Mouse (Mus musculus): ENCODE data around the gene Ptges3. TPM values are rescaled to one million over a fixed set of nuclear protein-coding genes. Genes with fewer than 3 reads are reported as not detected.

Gene Ptges3
- polyA plus RNA-seq, 1 experiment from 2014 or later = 217 TPM

DNA sequence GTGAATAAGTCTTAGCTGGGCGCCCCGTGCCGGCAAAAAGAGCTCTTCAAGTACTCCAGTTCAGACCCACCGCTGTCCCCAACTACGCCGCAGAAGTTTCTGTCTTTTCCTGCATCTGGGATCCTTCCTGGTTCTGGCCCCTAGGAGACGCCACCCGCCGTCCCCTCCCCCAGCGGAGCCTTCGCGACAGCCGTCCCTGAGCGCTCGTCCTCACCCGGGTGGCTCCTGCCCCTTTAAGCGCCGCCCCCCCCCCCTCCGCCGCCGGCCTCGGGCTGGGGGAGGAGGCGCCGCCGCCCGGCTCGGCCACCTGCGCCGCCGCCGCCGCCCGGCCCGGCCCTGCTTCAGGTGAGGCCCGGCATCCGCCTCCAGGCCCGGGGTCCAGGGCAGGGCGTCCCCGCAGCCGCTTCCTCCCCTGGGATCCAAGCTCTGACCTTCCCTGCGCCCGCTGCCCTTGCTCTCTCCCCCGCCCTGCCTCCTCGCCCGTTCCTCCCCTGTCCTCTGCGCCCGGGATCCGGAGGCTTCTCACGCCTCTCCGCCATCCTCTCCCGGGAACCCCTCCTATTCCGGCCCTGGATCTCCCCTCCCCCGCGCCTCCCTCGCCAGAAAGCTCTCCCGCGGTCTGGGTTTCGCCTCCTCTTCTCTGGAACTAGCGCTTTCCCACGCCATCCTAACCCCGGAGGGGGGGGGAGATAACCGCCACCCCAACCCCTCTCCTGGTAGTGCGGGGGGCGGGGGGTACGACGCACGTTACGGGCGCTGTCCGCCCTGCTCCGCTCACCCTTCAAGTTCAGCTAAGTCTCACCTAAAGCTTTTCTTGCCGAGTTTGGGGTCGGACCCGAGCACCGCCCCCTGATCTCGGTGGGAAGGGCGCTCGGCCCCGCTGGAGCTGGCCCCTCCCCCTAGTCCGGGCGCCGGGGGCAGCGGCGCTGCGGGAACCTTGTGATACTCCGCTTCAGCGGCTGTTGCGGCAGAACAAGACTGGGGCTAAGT is 34.0 kb downstream of the Ptges3 start:
- Histone ChIP-seq H3K4me1 (replicated peaks) (peaks cover 84% of the 10 kb centered on the region), H3K27me3 (no peaks in the 10 kb centered on the region), H3K9ac (peak overlapping the region; percentile 90), H3K36me3 (replicated peaks) (peaks cover 28% of the 10 kb centered on the region), H3K9me3 (replicated peaks) (no peaks in the 10 kb centered on the region), H3K4me2 (peak overlapping the region; percentile 90), H3K27ac (replicated peaks) (peak overlapping the region; percentile 98), H3K4me3 (replicated peaks) (peak overlapping the region; percentile 78)
- peak; percentile 19 for ATAC-seq (ENCODE audit: insufficient read depth)
- WGBS (ENCODE audit: insufficient replicate concordance) = under 1% methylated on average over 86 of the region's 88 CpGs

DNA sequence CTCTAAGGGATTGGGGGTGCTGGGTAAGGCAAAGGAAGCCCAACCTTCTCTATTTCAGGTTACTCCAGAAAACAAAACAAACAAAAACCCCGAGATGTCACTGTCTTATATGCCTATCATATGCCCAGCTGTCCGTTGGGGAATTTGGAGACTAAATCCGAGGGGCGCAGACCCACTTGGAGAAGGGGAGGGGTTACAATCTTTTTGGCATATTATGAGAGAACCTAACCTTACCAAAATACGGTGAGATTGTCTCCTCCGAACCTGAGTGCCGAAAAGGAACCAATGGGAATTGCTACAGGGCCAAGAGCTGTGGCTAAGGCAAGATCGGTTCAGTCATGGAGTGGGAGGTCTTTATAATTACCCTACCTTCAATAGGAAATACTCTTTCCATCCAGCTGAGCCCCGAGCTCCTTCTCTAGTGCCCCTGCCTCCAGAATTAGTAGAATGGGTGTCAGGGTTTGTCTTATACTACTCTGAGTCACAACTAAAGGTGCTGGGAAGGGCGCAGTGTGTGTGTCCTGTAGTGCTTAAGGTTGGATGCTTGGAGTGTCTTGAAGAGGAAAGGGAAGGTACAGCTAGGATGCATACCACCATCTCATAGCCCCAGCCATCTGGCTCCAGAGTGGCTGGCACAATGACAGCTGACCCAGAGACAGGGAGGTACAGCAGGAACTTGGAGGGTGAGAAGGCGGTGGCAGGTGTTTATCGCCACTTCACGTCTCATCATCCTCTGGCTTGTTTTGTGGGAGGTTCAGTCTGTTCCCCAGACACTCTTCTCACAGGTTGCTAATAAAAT is 34.9 kb downstream of the Ptges3 start:
- WGBS (ENCODE audit: insufficient replicate concordance) = 18% methylated on average over 13 of the region's 13 CpGs
- H3K9me3 ChIP-seq (replicated peaks) = no peaks in the 10 kb centered on the region
- ATAC-seq (ENCODE audit: insufficient read depth) = peak; percentile 33
- peak overlapping the region; percentile 90 for H3K9ac ChIP-seq
- H3K4me1 ChIP-seq (replicated peaks) = peaks cover 84% of the 10 kb centered on the region
- peak overlapping the region; percentile 90 for H3K4me2 ChIP-seq
- peaks cover 19% of the 10 kb centered on the region for H3K36me3 ChIP-seq (replicated peaks)
- peak overlapping the region; percentile 78 for H3K4me3 ChIP-seq (replicated peaks)
- peak overlapping the region; percentile 98 for H3K27ac ChIP-seq (replicated peaks)
- no peaks in the 10 kb centered on the region for H3K27me3 ChIP-seq

DNA sequence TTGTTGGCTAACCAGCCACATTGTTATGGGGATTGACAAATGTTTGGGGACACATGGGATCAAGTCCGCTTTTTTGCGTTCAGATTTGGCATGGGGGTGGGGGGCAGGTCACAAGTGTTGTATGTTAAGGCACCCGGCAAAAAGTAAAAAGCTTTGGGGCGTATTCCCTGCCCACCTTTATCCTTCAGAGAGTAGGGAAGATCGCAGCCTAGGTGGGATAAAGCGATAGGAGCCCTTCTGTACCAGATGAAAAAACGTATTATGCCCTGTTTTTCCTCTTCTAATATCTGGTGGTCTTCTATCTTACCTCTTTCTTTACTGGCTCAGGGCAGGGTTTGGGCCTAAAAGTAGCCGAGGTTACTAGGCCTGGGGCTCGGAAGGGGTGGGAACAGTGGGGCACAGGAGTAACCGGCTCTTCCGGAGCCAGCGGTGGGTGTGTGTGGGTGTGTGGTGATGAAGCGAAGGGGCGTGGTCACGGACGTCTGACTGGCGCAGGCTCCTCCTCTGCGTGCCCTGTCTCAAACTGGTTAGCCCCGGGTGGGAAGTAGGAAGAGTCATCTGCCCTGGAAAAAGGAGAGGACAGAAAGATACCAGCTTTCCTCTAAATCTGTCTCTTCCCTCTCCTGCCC is 35.7 kb downstream of the Ptges3 start:
- H3K27me3 ChIP-seq = no peaks in the 10 kb centered on the region
- H3K4me1 ChIP-seq (replicated peaks) = peaks cover 84% of the 10 kb centered on the region

DNA sequence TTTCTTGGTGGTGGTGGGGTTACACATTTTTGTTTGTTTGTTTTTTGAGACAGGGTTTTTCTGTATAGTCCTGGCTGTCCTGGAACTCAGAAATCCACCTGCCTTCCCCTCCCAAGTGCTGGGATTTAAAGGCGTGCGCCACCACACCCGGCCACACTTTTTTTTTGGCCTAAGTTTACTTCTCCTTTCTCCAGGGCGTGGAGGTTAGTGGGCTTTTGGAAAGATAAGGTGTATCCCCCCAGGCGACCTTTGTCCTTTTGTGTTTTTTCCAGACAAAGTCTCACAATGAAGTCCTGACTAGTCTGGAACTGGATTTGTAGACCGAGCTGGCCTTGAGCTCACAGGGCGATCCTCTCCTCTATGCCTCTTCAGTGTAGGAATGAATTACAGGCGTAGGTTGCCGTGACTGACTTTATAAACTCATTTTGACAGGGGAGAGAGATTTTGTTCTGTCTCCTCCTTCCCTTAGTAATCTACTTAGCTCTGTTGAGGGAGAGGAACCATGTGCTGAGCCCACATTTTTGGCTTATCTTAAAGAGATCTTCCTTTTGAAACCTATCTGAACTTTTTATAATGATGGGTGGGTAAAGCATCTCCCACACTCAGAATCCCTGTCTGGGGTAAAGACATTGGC is 36.4 kb downstream of the Ptges3 start:
- H3K4me1 ChIP-seq (replicated peaks) = peaks cover 77% of the 10 kb centered on the region
- peak overlapping the region; percentile 90 for H3K9ac ChIP-seq
- no peak for ATAC-seq (ENCODE audit: insufficient read depth)
- H3K9me3 ChIP-seq (replicated peaks) = no peaks in the 10 kb centered on the region
- 20% methylated on average over 9 of the region's 9 CpGs for WGBS (ENCODE audit: insufficient replicate concordance)
- H3K4me3 ChIP-seq (replicated peaks) = peak overlapping the region; percentile 78
- H3K27ac ChIP-seq (replicated peaks) = peak overlapping the region; percentile 98
- no peaks in the 10 kb centered on the region for H3K27me3 ChIP-seq
- H3K4me2 ChIP-seq = peak overlapping the region; percentile 90
- peaks cover 5% of the 10 kb centered on the region; the same call in 1 of the 2 replicates for H3K36me3 ChIP-seq (replicated peaks)

More for the DNA sequence above, 35.7 kb downstream of the Ptges3 start:
- Histone ChIP-seq H3K9ac (peak overlapping the region; percentile 90), H3K4me3 (replicated peaks) (peak overlapping the region; percentile 78), H3K4me2 (peak overlapping the region; percentile 90), H3K27ac (replicated peaks) (peak overlapping the region; percentile 98), H3K9me3 (replicated peaks) (no peaks in the 10 kb centered on the region), H3K36me3 (replicated peaks) (peaks cover 11% of the 10 kb centered on the region)
- WGBS (ENCODE audit: insufficient replicate concordance) = 8% methylated on average over 19 of the region's 19 CpGs
- peak; percentile 67 for ATAC-seq (ENCODE audit: insufficient read depth)

DNA sequence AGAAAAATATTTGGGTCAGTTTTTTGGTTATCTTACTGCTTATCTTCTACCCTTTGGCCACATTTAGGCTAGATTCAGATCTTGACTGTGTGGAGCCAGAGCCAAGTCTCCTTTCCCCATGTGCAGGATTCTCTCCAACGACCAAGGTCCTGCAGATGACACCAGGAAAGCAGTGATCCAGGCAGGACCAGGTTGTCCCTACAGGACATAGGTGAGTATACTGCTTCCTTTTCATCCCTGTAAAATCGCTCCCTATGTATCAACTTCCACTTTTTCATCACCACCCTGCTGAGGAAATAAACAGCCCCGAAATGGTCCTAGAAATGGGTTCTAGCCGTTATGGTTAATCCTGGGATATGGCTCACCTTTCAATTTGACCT is 37.5 kb downstream of the Ptges3 start:
- peaks cover 70% of the 10 kb centered on the region for H3K4me1 ChIP-seq (replicated peaks)

DNA sequence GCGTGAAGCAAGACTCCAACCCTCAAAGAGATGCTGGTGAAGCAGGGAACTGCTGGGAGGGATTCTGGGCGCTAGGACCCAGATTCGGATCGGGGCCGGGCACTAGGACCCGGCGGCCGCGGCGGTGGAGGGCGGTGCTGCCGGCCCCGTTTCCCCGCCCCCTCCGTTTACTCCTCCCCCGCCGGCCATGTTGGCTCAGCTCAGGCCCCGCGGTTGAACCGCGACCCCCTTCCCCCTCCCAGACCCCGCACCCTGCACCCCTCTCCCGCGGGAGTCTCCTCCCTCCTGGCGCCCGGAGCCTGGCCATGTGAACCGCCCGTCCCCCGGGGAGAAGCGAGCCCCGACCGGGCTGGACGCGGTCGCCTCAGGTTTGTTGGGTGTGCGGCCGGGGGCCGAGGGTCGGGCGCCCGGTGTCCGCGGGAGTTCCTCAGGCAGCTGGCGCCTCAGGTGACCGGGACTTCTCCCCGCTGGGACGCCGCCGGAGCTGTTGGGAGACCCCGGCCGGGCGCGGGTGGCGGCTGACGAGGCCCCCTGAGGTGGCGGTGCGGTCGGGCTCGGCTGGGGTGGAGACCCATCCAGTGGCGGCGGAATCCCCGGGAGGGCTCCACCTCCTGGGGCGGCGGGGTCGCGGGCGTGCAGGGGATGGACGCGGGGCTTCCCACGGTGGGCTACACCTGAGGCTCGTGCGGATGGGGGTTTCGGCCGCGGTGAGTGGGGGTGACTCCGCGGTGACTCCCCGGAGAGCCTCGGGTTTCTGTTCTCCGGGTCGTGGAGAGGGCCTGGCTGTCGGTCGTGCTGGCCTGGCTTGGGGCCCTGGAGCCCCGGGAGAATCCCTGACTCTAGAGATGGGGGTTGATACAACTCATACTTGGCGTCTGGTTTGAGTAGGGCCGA is 38.2 kb downstream of the Ptges3 start:
- Histone ChIP-seq H3K9me3 (replicated peaks) (no peaks in the 10 kb centered on the region), H3K4me3 (replicated peaks) (peak overlapping the region; percentile 97), H3K9ac (peak overlapping the region; percentile 93), H3K4me1 (replicated peaks) (peaks cover 65% of the 10 kb centered on the region), H3K4me2 (peak overlapping the region; percentile 90), H3K27me3 (no peaks in the 10 kb centered on the region), H3K36me3 (replicated peaks) (0 out of 2 replicates have a peak, but pooled peaks cover 3% of the 10 kb centered on the region), H3K27ac (replicated peaks) (peak overlapping the region; percentile 76)
- peak; percentile 40 for ATAC-seq (ENCODE audit: insufficient read depth)
- WGBS (ENCODE audit: insufficient replicate concordance) = under 1% methylated on average over 86 of the region's 86 CpGs

More for the DNA sequence above, 37.5 kb downstream of the Ptges3 start:
- Histone ChIP-seq H3K27me3 (no peaks in the 10 kb centered on the region), H3K4me3 (replicated peaks) (peak overlapping the region; percentile 97), H3K9me3 (replicated peaks) (no peaks in the 10 kb centered on the region), H3K36me3 (replicated peaks) (0 out of 2 replicates have a peak, but pooled peaks cover 3% of the 10 kb centered on the region), H3K9ac (peak overlapping the region; percentile 93), H3K27ac (replicated peaks) (peak overlapping the region; percentile 63), H3K4me2 (peak overlapping the region; percentile 90)
- WGBS (ENCODE audit: insufficient replicate concordance) = 8% methylated on average over 4 of the region's 4 CpGs
- ATAC-seq (ENCODE audit: insufficient read depth) = no peak

DNA sequence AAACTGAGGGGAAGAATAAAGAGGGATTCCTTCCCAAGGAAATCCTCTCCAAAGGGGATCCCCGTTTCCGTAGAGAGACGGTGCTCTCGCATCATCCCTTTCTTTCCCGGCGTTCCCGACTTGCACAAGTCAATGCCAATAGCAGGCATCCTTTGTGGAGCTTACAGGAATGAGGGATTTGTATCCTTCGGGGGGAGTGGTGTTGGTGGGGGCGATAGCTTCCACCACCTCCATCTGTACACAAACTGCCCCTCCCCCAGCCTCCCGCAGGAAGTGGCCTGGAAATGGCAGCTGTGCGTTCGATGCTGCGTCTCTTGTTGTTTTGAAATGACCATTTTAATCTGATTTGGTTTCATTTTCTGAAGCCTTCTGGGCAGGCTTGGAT is 38.8 kb downstream of the Ptges3 start:
- no peaks in the 10 kb centered on the region for H3K9me3 ChIP-seq (replicated peaks)
- WGBS (ENCODE audit: insufficient replicate concordance) = under 1% methylated on average over 13 of the region's 13 CpGs
- H3K4me2 ChIP-seq = peak overlapping the region; percentile 90
- H3K27ac ChIP-seq (replicated peaks) = peak overlapping the region; percentile 76
- no peaks in the 10 kb centered on the region for H3K27me3 ChIP-seq
- H3K4me1 ChIP-seq (replicated peaks) = peaks cover 60% of the 10 kb centered on the region
- H3K4me3 ChIP-seq (replicated peaks) = peak overlapping the region; percentile 97
- peak overlapping the region; percentile 93 for H3K9ac ChIP-seq
- no peak for ATAC-seq (ENCODE audit: insufficient read depth)
- H3K36me3 ChIP-seq (replicated peaks) = peaks cover 4% of the 10 kb centered on the region

DNA sequence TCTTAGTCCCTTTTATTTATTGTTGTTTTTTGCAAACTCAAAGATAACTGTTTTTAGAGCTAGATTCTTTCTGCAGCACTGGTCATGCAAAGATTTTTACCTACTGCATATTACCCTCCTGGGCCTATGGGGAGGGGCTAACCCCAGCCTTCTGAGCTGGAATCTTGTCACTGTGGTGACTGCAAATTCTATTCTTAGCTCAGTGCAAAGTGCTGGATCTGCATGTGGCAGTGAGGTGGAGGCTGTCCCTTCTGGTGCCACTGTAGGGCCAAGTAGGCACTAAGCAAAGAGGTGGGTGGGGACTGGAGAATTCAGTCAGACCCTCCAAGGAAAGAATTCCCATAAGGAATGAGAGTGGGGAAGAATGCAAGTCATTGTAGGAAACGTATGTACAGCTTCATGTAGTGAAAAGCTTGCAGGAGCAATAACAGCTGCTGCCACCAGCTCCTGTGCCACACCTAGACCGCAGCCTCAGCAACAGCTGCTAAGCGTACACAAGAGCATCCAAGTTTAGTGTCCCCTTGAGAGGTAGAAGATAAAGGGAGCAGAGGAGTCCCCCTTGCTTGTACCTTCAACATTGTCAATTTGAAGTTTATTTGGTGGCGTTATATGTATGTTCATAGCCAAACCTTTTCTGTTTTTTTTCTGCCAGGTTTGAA is 51.5 kb downstream of the Ptges3 start:
- no peak overlapping the region for H3K4me3 ChIP-seq (replicated peaks)
- no peak overlapping the region for H3K4me2 ChIP-seq
- 0 out of 2 replicates have a peak, but pooled peaks cover 2% of the 10 kb centered on the region for H3K4me1 ChIP-seq (replicated peaks)
- H3K27me3 ChIP-seq = no peaks in the 10 kb centered on the region
- no peak for ATAC-seq (ENCODE audit: insufficient read depth)
- no peak overlapping the region for H3K9ac ChIP-seq
- WGBS (ENCODE audit: insufficient replicate concordance) = 79% methylated on average over 4 of the region's 4 CpGs
- no peaks in the 10 kb centered on the region for H3K9me3 ChIP-seq (replicated peaks)
- H3K27ac ChIP-seq (replicated peaks) = no peak overlapping the region
- H3K36me3 ChIP-seq (replicated peaks) = peaks cover 67% of the 10 kb centered on the region

DNA sequence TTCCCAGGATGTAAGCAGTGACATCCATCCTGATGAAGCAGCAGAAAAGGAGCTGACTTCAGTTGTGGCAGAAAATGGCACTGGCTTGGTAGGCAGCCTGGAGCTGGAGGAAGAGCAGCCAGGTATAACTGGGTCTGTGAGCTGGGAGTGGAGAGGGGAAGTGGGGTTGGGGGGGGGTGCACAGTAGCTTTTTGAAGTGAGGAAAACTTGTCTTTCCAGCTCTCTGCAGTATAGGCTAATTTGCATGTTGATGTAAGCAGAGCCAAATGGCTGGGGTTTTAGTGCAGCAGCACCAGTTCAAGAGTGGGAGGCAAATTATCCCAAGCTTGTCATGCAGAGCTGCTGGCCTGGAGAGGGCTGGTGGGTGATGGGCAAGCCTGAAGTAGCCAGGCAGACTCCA is 52.5 kb downstream of the Ptges3 start:
- Histone ChIP-seq H3K36me3 (replicated peaks) (peaks cover 76% of the 10 kb centered on the region), H3K9me3 (replicated peaks) (no peaks in the 10 kb centered on the region), H3K27ac (replicated peaks) (no peak overlapping the region), H3K4me1 (replicated peaks) (no peaks in the 10 kb centered on the region), H3K4me3 (replicated peaks) (no peak overlapping the region), H3K9ac (no peak overlapping the region), H3K27me3 (no peaks in the 10 kb centered on the region), H3K4me2 (no peak overlapping the region)
- ATAC-seq (ENCODE audit: insufficient read depth) = no peak
